Mouse (Mus musculus) G1E-ER4 (cell line): ENCODE results near the gene Rorb. TPM values are rescaled to one million over a fixed set of nuclear protein-coding genes. Genes with fewer than 3 reads are reported as not detected.

Source experiments
- GATA1 ChIP-seq: IDR thresholded peaks from one replicate; pipeline ENCODE4 v1.8.0; 2012; ENCODE audit warnings: low read length, inconsistent platforms
- polyA plus RNA-seq: library from polyadenylated mRNA; stranded (reverse); fragments of >175 nt; gene quantifications from 2 replicates; pipeline ENCODE4 v1.2.3, GENCODE M21; 2012

Rorb gene
- polyA plus RNA-seq, 1 experiment, result not detected

DNA sequence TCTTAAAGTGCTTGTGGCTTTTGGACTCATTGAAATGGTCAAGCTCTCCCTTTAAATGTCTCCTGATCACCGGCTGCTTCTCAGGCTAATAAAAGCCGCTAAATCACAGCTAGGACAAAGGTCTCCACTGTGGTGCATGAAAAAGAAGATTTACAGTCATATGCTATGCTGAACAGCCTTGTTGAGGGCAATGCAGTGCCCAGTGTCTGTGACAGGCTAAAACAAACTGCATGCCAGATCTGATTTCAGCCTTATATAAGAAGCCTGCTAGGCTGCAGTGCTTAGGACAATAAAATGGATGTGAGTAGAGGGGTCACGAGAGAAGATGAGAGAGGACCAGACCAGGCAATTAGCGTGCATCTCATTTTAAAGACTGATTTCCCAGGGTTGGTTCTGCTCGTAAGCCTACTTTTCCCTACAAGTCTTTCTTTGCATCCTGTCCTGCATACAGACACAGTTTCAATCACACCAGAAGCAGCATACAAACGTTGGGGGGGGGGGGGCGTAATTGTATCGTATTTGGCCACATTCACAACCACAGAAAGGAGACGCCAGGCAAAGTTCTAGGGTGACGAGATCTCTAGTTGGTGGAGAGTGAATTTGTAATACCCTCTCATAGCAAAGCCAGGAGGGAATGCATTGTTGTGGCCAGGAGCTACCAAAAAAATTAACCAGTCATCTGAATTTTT, 52.1 kb downstream of the Rorb start:
- no peak for TF ChIP-seq GATA1

DNA sequence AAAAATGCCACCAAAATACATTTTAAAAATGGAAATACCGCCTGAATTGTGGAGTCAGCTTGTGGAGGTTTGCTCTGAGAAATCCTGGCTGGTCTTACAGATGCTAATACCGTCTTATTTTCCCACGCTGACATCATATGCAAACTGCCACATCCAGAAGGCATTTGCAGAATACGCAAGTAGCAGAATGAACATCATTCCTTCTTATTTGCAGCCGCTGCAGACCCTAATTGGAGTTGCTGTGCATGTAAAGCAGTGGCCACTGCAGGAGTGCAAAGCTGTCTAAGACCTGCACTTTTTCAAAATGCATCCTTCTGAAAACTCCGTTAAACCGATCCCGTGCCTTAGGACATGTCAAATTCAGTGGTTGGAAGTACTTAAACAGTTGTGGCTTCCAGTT, 52.8 kb downstream of the Rorb start:
- TF ChIP-seq GATA1, result no peak

DNA sequence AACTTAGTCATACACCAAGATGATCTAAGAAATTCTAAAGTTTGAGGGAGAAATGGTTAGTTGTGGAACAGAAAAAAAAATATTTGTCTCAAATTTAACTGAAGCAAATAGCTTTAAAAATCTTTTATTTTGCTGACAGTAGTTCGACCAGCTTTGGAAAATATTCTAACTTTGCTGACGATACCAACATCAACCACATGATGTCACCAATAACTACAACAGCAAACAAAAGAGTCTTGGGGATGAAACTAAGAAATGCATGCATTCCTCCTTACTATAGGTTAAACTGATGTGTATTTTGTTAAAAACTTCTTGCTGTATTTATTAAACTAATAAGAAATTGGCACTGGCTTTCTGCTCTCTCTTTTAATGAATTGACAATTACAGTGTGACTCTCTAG, 67.9 kb downstream of the Rorb start:
- TF ChIP-seq GATA1, result no peak

GRCm38 (mm10) chr19:19040800-19041199, 70.2 kb downstream of the Rorb start:
- TF ChIP-seq GATA1, result no peak

DNA sequence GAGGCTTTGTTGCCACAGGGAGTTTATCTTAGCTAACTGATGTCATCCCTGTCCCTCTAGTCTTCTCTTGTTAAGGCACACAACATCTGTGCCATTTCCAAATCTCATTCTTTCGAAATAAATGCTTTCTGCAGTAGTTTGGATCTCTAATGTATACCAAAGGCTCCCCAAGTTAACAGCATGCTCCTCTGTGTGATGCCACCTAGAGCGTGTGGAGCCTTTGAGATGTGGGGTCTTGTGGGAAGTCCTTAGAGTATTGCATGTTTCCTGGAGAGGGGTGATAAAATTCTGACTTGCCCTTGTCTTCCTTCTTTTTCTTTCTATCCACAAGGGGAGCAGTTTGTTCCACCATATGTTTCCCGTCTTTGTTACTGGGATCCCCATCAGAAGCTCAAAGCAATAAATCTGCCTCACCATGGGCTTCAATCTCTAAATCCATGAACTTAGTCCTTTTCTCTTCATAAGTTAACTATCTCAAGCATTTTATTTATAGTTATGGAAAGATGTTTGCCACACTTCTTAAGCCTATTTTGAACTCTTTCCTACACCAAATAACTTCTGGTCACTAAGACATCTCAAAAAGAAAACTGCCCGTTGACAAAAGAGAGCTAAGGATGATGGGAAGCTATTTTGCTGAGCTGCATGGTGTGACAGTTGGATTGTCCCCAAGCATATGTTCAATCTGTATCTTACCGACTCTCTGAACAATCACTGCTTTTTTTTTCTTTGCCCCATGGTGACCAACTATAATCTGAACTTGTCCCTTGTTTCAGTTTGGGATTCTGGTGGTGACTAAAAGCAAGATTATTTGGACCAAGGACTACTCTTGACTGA, 76.3 kb downstream of the Rorb start:
- no peak for TF ChIP-seq GATA1

DNA sequence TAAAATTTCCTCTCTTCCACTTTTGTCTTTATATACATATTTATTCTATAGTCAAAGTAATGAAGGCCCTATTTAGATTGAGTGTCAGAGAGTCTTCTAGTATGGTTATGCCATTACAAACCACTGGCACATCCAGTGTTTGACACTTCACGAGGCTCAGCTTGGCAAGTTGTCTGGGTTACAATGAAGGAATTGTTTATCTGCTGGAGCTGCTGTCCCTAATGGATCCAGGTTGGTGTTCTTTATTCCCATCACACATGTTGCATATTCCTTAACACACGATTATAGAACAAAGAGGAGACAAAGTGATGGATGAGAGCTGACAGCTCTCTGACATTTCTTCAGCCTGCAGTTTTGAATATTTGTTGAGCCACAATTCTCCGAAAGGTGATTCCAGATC, 77.0 kb downstream of the Rorb start:
- no peak for TF ChIP-seq GATA1

DNA sequence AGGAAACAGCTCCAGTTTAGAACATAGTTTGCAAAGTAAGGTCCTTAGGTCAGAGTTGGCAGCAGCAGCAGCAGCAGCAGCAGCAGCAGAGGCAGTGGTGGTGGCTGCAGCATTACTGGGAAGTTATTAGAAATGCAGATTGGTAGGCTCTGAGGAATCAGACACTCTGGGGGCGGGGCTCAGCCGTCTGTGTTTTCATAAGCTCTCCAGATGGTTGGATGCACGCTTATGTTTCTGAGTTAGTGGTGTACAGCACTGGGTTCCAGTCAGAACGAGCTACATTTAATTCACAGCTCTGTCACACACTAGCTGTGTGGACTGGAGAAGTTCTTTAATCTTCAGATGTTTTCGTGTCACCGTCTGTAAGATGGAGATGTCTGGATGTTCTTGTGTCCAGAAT, 105.9 kb downstream of the Rorb start:
- no peak for TF ChIP-seq GATA1

GRCm38 (mm10) chr19:19004023-19004656, 106.9 kb downstream of the Rorb start:
- no peak for TF ChIP-seq GATA1

DNA sequence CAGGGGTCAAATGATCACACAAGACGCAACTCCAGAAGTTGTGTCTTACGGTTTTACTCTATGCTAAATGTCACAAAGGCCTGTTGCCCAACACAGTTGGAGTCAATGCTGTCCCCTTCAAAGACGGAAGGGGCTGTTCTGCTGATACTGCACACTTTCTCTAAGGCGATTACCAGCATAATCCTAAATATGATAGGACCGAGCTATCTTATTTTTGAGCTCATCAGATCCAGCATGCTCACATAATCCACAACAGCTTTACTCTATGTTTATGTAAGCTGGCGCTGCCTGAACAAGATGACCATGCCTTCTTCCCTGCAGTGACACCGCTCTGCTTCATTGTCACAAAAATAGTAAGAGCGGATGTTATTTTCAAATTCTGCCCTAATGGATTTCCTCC, 112.0 kb downstream of the Rorb start:
- no peak for TF ChIP-seq GATA1

DNA sequence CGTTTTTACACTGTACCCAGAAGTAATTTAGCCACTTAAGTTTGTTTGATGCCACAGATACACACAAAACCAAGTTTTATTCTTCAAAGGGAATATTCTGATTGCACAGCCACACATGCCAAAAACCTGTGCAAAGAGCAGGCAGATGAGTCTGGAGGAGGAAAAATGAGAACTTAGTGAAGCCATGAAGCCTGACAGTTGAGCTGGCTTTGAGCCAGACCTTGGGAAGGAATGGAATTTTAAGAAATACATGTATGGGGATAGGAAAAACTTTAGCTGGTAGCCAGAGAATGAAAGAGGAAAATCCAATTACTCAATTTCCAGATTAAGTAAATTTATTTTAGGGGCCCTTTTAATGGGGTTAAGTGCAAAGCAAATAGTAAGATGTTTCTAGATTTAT, 113.3 kb downstream of the Rorb start:
- TF ChIP-seq GATA1, result no peak

GRCm38 (mm10) chr19:18979996-18980395, 131.0 kb downstream of the Rorb start:
- no peak for TF ChIP-seq GATA1

GRCm38 (mm10) chr19:18974796-18975660, 136.0 kb downstream of the Rorb start:
- no peak for TF ChIP-seq GATA1

DNA sequence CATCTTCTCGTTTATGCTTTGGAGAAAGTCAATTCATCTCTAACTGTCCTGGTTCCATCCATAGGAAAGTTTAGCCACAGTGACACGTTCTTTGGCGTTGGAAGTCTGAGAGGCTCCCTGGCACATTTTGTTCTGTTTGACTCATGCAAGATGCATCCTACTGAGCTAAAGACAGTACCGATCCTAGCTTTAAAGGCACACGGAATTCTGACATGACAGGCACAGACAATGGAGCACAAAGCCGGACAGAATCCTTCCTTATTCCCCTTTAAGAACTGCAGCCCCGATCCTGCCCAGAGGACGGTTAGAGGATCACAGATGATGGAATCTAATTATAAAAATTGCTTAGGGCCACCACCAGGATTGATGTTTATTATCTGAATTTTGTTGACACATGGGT, 141.6 kb downstream of the Rorb start:
- TF ChIP-seq GATA1, result no peak

DNA sequence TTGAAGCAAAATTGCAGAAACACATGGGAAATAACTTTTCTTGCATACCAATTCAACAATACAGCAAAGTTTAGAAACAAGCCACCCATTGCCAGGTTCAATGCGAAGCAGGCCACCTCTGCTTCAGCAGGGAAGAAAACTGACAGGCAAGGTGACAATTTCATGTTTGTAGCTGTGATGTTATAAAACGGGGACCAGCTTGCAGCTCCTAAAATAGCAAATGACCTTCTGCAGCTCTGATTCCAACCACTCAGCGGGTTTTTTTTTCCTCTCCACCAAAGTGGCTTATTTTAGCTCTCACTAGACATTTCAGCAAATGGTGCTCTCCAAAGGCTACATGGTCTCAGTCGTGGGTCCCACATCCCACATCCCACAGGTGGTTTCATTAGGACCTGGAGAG, 143.7 kb downstream of the Rorb start:
- TF ChIP-seq GATA1, result no peak

DNA sequence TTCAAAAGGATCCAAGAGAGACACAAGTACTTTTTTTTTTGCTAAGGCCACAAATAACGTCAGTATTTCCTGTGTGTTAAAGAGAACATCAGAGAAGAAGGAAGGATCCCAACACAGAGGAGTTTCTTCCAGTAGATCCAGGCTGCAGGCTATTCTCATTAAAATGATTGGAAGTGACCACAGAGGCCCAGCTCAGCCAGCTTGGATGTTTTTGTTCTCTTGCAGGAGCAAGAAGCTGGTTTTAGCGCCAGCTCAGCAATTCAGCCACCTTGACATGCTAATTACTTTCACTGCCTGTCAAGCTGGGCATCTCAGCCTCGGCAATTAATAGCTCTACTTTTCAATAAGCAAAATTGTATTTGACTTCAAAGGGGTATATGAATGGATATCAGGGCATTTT, 151.1 kb downstream of the Rorb start:
- TF ChIP-seq GATA1, result no peak

- TF ChIP-seq GATA1, result no peak
These were observed 158.2 kb downstream of the Rorb start for GRCm38 (mm10) chr19:18952806-18953205.
